Mouse (Mus musculus) heart, adult 8-10 months (tissue): Measurements from ENCODE around the gene Ms4a12. TPM values are rescaled to one million over a fixed set of nuclear protein-coding genes. Genes with fewer than 3 reads are reported as not detected.
"Not testable (repeated sequence)": the region's sequence is repeated elsewhere in the genome, so short reads cannot be mapped to it uniquely, and the experiment has no call there.

ENCODE experiments used
- DNase-seq: peaks from one replicate; pipeline ENCODE4 v3.0.0; 2022; ENCODE audit warnings: low spot score
- total RNA-seq, 4 experiments: library from RNA; stranded (reverse); gene quantifications; 2 replicates each; pipeline ENCODE4 v1.2.4; 2022

Ms4a12 gene
- not detected for total RNA-seq

- DNase-seq, result no peak
Observed at GRCm38 (mm10) chr19:11232348-11232747, at the start of gene Ms4a12. Gene Ms4a12 (minus strand): TSS chr19:11232448.

- DNase-seq, result no peak
Observed at GRCm38 (mm10) chr19:11280223-11280622, 48.0 kb upstream of the Ms4a12 start.

- no peak for DNase-seq
Observed at GRCm38 (mm10) chr19:11276431-11276830, 44.2 kb upstream of the Ms4a12 start.

GRCm38 (mm10) chr19:11266956-11267355 is 34.7 kb upstream of the Ms4a12 start:
- DNase-seq, result no peak

- no peak for DNase-seq
Observed at GRCm38 (mm10) chr19:11266052-11266845, 34.0 kb upstream of the Ms4a12 start, which contains the start of gene Ms4a1. Gene Ms4a1 (minus strand): TSS chr19:11266241.

GRCm38 (mm10) chr19:11264602-11265185 is 32.4 kb upstream of the Ms4a12 start:
- no peak for DNase-seq

GRCm38 (mm10) chr19:11263549-11263948 is 31.3 kb upstream of the Ms4a12 start:
- DNase-seq, result no peak

GRCm38 (mm10) chr19:11262932-11263331 is 30.7 kb upstream of the Ms4a12 start:
- DNase-seq, result not testable (repeated sequence)

GRCm38 (mm10) chr19:11261522-11261921 is 29.3 kb upstream of the Ms4a12 start:
- no peak for DNase-seq

- peak; percentile 43 for DNase-seq
Observed at GRCm38 (mm10) chr19:11244230-11244629, 12.0 kb upstream of the Ms4a12 start.

- DNase-seq, result no peak
Observed at GRCm38 (mm10) chr19:11242560-11242959, 10.3 kb upstream of the Ms4a12 start.

GRCm38 (mm10) chr19:11235820-11236219 is 3.6 kb upstream of the Ms4a12 start:
- DNase-seq, result no peak

GRCm38 (mm10) chr19:11234921-11235735 is 2.9 kb upstream of the Ms4a12 start:
- no peak for DNase-seq

GRCm38 (mm10) chr19:11234244-11234643 is 2.0 kb upstream of the Ms4a12 start:
- no peak for DNase-seq

- DNase-seq, result no peak
Observed at GRCm38 (mm10) chr19:11196546-11196945, 35.7 kb downstream of the Ms4a12 start, which contains the start of gene Ms4a13. Gene Ms4a13 (minus strand): TSS chr19:11196737.

- DNase-seq, result no peak
Observed at GRCm38 (mm10) chr19:11192552-11192951, 39.7 kb downstream of the Ms4a12 start.

- peak; percentile 16 for DNase-seq
Observed at GRCm38 (mm10) chr19:11184121-11184520, 48.1 kb downstream of the Ms4a12 start.

GRCm38 (mm10) chr19:11177464-11177863 is 54.8 kb downstream of the Ms4a12 start:
- no peak for DNase-seq

GRCm38 (mm10) chr19:11165172-11165571 is 67.1 kb downstream of the Ms4a12 start, which contains the start of gene 1700025F22Rik:
Gene 1700025F22Rik (minus strand): TSS chr19:11165320.
- DNase-seq, result no peak
